Mouse (Mus musculus) limb, embryonic 14.5 days (tissue): ENCODE results near the gene Kdm4b. TPM values are rescaled to one million over a fixed set of nuclear protein-coding genes. Genes with fewer than 3 reads are reported as not detected.

Source experiments
- ATAC-seq: fragments of 200-750 bp; cut with Nextera tagmentation; 2 replicates; pipeline ENCODE4 v1.8.0; 2017; ENCODE audit warnings: low read depth, moderate number of reproducible peaks, moderate TSS enrichment; ENCODE audit not compliant: low FRiP score
- DNase-seq: peaks from one replicate; pipeline ENCODE4 v3.0.0-alpha.2; 2015; ENCODE audit warnings: low spot score
- H3K27ac ChIP-seq: fragments of 300-500 bp; sonication (generic); replicated peaks from 2 replicates; pipeline ENCODE4 v1.5.1; 2014; ENCODE audit warnings: low read depth, mild to moderate bottlenecking, low read length, moderate library complexity, mixed read lengths
- H3K27me3 ChIP-seq: fragments of 300-500 bp; sonication (generic); 2 replicates; pipeline ENCODE4 v1.6.1; 2014; ENCODE audit warnings: low read length, mixed read lengths; ENCODE audit not compliant: control insufficient read depth, insufficient read depth
- H3K36me3 ChIP-seq: fragments of 300-500 bp; sonication (generic); 2 replicates; pipeline ENCODE4 v1.6.1; 2014; ENCODE audit warnings: mild to moderate bottlenecking, low read length, moderate library complexity, mixed read lengths; ENCODE audit not compliant: control insufficient read depth, insufficient read depth
- H3K4me1 ChIP-seq: fragments of 300-500 bp; sonication (generic); 2 replicates; pipeline ENCODE4 v1.6.1; 2014; ENCODE audit warnings: antibody characterized with exemption, low read length, mixed read lengths; ENCODE audit not compliant: control insufficient read depth, insufficient read depth
- H3K4me2 ChIP-seq: fragments of 300-500 bp; sonication (generic); replicated peaks from 2 replicates; pipeline ENCODE4 v1.6.1; 2014; ENCODE audit warnings: low read depth, mild to moderate bottlenecking, low read length, moderate library complexity; ENCODE audit not compliant: severe bottlenecking
- H3K4me3 ChIP-seq: fragments of 300-500 bp; sonication (generic); replicated peaks from 2 replicates; pipeline ENCODE4 v1.5.1; 2014; ENCODE audit warnings: low read length
- H3K9ac ChIP-seq: fragments of 300-500 bp; sonication (generic); 2 replicates; pipeline ENCODE4 v1.6.1; 2014; ENCODE audit warnings: mild to moderate bottlenecking, low read depth, low read length, moderate library complexity; ENCODE audit not compliant: severe bottlenecking
- H3K9me3 ChIP-seq: fragments of 300-500 bp; sonication (generic); 2 replicates; pipeline ENCODE4 v1.6.1; 2016; ENCODE audit warnings: low read length; ENCODE audit not compliant: control insufficient read depth
- POLR2A ChIP-seq: fragments of 200-500 bp; IDR thresholded peaks from 2 replicates; pipeline ENCODE4 v1.8.0; 2012; ENCODE audit warnings: inconsistent platforms, mild to moderate bottlenecking, moderate library complexity, borderline replicate concordance; ENCODE audit not compliant: insufficient read depth, insufficient read length; ENCODE audit errors: extremely low read depth
- WGBS: fragments of 180-500 bp; shearing (Covaris S2); extraction: QIAGEN DNeasy Blood & Tissue Kit; methylation state at CpG from one replicate; pipeline ENCODE4 v1.1.7; 2014; 5-methylcytosine and 5-hydroxymethylcytosine counted together
- polyA plus RNA-seq, 2 experiments: library from polyadenylated mRNA; depleted of rRNA in 1 of 2; stranded (reverse) in 1 of 2; unstranded in 1 of 2; fragments of >200 nt; fragmentation: Nextera tagmentation in 1 of 2; extraction: Ambion mirVana in 1 of 2; gene quantifications; 2 replicates each; pipeline versions ENCODE4 v1.2.1 to v1.2.3; 2012 to 2014

Gene Kdm4b
- polyA plus RNA-seq, 2 experiments, result 36.0 to 36.4 TPM

DNA sequence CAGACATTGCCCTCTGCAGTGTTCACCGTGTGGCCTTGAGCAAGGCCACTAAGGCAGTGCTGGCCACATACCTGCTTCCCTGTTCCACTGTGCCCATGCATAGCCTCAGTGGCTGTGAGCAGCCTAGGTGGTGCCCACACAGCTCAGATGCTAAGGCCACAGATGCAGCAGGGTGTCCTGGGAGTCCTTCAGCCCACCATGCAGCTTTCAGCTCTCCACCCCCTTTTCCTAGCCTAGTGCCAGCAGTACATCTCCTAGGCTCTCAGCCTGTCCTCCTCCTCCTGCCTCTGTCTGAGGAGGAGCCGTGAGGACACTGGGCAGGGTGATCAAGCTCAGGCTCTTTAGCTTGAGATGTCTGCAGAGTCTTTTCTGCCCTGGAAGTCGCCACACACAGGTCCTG is 44.2 kb downstream of the Kdm4b start:
- TF ChIP-seq POLR2A, result no peak
- no peak for DNase-seq
- Histone ChIP-seq H3K9me3 (no peaks in the 10 kb centered on the region), H3K36me3 (peaks cover 83% of the 10 kb centered on the region), H3K4me1 (no peaks in the 10 kb centered on the region), H3K27me3 (no peaks in the 10 kb centered on the region), H3K4me2 (no peak overlapping the region), H3K4me3 (no peak overlapping the region), H3K9ac (no peak overlapping the region), H3K27ac (no peak overlapping the region)
- ATAC-seq, result no peak
- 90% methylated on average over 3 of the region's 3 CpGs for WGBS

DNA sequence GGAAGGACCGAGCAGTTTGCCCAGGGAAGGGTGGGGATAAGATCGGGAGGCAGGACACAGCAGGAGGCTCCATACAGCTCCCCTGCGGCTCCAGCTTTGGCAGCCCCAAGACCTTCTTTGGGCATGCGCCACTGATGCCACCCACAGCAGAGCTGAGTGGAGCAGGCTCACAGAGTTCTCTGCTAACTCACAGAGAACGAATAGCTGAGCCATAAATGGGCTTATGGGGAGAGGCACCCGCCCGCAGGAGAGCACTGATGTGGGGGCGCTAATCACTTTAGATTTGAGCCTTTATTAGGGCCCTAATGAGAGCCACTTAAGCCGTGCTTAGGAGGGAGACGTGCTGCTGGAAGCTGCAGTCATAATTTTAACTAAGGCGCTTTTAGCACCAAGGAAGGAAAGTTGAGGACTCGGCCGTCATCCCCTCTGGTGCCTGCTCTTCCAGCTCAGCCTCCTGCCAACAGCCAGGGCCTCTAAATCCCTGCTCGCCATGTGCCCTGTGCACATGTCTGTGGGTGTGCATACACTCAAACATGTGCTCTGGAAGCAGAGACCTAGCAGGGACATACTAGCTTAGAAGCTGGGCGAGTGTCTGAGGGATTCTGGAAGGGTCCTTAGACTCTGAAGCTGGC is 45.3 kb downstream of the Kdm4b start:
- 50% methylated on average over 15 of the region's 15 CpGs for WGBS
- Histone ChIP-seq H3K9me3 (no peaks in the 10 kb centered on the region), H3K27ac (no peak overlapping the region)

DNA sequence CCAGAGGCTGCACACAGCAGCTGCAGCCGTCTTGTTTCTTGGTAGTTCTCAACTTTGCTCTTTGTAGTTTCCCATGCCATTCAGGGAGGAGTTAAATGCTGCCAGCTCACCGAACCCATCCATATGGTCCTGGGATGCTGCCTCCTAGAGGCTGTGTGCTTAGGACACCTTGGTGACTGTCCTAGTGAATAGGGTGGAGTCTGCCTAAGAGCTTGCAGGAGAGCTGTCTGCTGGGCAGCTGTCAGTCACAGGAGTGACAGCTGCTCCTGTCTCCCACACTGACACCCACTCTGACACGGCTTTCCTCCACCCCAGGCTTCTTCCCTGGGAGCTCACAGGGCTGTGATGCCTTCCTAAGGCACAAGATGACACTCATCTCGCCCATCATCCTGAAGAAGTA is 46.2 kb downstream of the Kdm4b start:
- Histone ChIP-seq H3K4me3 (no peak overlapping the region), H3K27me3 (no peaks in the 10 kb centered on the region), H3K27ac (no peak overlapping the region), H3K4me1 (no peaks in the 10 kb centered on the region), H3K4me2 (no peak overlapping the region), H3K9ac (no peak overlapping the region), H3K9me3 (no peaks in the 10 kb centered on the region), H3K36me3 (peaks cover 86% of the 10 kb centered on the region)
- no peak for ATAC-seq
- 68% methylated on average over 4 of the region's 4 CpGs for whole genome bisulfite sequencing
- no peak for TF ChIP-seq POLR2A
- DNase-seq, result no peak

More for the DNA sequence above, 45.3 kb downstream of the Kdm4b start:
- TF ChIP-seq POLR2A, result no peak
- Histone ChIP-seq H3K4me2 (no peak overlapping the region), H3K36me3 (peaks cover 86% of the 10 kb centered on the region), H3K4me1 (no peaks in the 10 kb centered on the region), H3K27me3 (no peaks in the 10 kb centered on the region), H3K9ac (no peak overlapping the region), H3K4me3 (no peak overlapping the region)
- no peak for ATAC-seq
- no peak for DNase-seq

DNA sequence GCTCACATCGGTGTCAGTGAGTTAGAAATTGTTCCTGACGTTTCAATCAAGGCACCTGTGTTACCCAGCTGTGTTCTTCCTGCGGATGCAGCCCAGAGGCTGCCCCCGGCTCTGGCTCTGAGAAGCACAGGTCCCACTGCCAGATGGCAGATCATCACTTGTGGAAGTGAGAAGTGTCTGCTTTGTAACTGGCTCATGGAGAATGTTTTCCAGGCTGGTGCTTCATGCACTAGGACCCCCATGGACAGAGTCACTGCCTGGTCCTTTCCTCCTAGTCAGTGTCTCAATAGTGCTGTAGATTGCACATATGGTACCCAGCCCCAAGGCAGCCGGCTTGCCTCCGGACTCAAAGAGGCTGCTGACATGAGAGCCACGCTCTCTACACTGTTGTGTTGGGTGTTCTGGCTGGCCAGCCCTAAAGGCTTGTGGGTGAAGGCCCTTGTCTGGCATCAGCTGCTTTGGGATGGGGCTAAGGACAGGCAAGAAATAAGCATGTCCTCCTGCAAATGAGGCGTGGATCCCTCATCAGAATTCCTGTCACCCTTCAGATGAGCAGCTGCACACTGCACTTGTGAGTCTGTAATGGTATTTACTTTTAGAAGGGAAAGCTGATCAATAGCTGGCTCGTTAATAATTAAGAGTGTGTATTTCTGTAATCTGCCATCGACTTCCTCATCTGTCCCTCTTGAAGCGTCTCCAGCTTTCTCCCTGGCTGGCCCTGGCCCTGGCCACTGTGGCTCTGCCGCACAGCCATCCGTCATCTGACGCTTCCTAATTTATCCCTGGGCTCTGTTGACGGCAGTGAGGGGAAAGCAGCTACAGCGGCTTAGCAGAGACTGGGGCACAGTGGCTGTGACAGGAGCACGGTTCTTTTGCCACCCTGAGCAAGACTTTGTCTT is 47.5 kb downstream of the Kdm4b start:
- no peaks in the 10 kb centered on the region for H3K4me1 ChIP-seq
- H3K36me3 ChIP-seq, result peaks cover 87% of the 10 kb centered on the region
- TF ChIP-seq POLR2A, result no peak
- H3K4me2 ChIP-seq, result no peak overlapping the region
- no peak overlapping the region for H3K4me3 ChIP-seq
- H3K27me3 ChIP-seq, result no peaks in the 10 kb centered on the region
- DNase-seq (no peak), ATAC-seq (no peak)
- H3K27ac ChIP-seq, result no peak overlapping the region
- WGBS, result 69% methylated on average over 17 of the region's 17 CpGs
- no peaks in the 10 kb centered on the region for H3K9me3 ChIP-seq
- no peak overlapping the region for H3K9ac ChIP-seq

DNA sequence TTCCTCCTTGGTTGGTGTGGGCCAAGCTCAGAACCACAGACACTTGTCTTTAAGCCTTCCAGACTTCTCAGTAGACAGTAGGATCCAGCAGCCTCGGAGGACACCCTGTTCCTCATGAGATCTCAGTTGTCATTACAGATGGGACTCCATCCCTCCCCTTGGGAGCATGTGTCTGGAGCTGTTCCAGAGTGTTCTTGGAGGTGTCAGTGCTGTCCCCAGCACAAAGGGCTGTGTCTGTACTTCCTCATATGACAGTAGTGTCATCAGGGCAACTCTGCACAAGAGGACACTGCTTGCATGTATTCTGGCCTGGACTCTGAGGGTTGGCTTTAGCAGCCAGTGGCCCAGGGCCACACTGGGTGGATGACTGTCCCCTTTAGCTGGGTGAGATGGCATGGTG is 49.0 kb downstream of the Kdm4b start:
- H3K4me1 ChIP-seq, result no peaks in the 10 kb centered on the region
- peaks cover 90% of the 10 kb centered on the region for H3K36me3 ChIP-seq
- no peak overlapping the region for H3K4me2 ChIP-seq
- ATAC-seq (no peak), DNase-seq (no peak)
- WGBS, result 94% methylated on average over 1 of the region's 1 CpGs
- no peak for TF ChIP-seq POLR2A
- H3K27me3 ChIP-seq, result no peaks in the 10 kb centered on the region
- no peaks in the 10 kb centered on the region for H3K9me3 ChIP-seq
- no peak overlapping the region for H3K9ac ChIP-seq
- no peak overlapping the region for H3K27ac ChIP-seq
- no peak overlapping the region for H3K4me3 ChIP-seq
